11 mouse cellular contexts compared by ENCODE assay signal in genomic region chr13:41410191-41411074, GRCm38 (mm10).
"Had no signal": no experiment of that assay in that cellular context is flagged by ENCODE, and none has a peak within 500 bp of the region (broad histone marks: within the 10 kb centered on the region; RNA-seq: fewer than 3 reads in every experiment).

No protein-coding gene starts in this region.

- H3K4me2 ChIP-seq: hindbrain, embryonic 15.5 days; kidney, embryonic 15.5 days; limb, embryonic 15.5 days; liver, embryonic 15.5 days; neural tube, embryonic 12.5 days; stomach, embryonic 15.5 days had no signal

- H3K9me3 ChIP-seq: hindbrain, embryonic 15.5 days; kidney, embryonic 15.5 days; limb, embryonic 15.5 days; liver, embryonic 15.5 days; neural tube, embryonic 12.5 days; stomach, embryonic 15.5 days had no signal

- H3K27ac ChIP-seq: hindbrain, embryonic 15.5 days; kidney, embryonic 15.5 days; limb, embryonic 15.5 days; liver, embryonic 15.5 days; neural tube, embryonic 12.5 days; stomach, embryonic 15.5 days had no signal

- ATAC-seq: intestine, embryonic 16.5 days had no signal

- H3K9ac ChIP-seq: hindbrain, embryonic 15.5 days; kidney, embryonic 15.5 days; limb, embryonic 15.5 days; liver, embryonic 15.5 days; neural tube, embryonic 12.5 days; stomach, embryonic 15.5 days had no signal

- DNase-seq: kidney, postnatal 25 days; midbrain, embryonic 14.5 days; thymus, adult 18-20 months; thymus, postnatal 14 days had no signal

- H3K4me3 ChIP-seq: hindbrain, embryonic 15.5 days; kidney, embryonic 15.5 days; limb, embryonic 15.5 days; liver, embryonic 15.5 days; neural tube, embryonic 12.5 days; stomach, embryonic 15.5 days had no signal

- H3K27me3 ChIP-seq: hindbrain, embryonic 15.5 days; kidney, embryonic 15.5 days; limb, embryonic 15.5 days; liver, embryonic 15.5 days; neural tube, embryonic 12.5 days; stomach, embryonic 15.5 days had no signal

- H3K36me3 ChIP-seq: hindbrain, embryonic 15.5 days; kidney, embryonic 15.5 days; limb, embryonic 15.5 days; liver, embryonic 15.5 days; neural tube, embryonic 12.5 days; stomach, embryonic 15.5 days had no signal

- H3K4me1 ChIP-seq: hindbrain, embryonic 15.5 days; limb, embryonic 15.5 days; liver, embryonic 15.5 days; stomach, embryonic 15.5 days had no signal
